Mouse (Mus musculus) lung, postnatal 25 days (tissue): ENCODE data around the gene Srrd.

Experiments used
- DNase-seq: peaks from one replicate; pipeline ENCODE4 v3.0.0; 2022; ENCODE audit warnings: low spot score

The Srrd gene

DNA sequence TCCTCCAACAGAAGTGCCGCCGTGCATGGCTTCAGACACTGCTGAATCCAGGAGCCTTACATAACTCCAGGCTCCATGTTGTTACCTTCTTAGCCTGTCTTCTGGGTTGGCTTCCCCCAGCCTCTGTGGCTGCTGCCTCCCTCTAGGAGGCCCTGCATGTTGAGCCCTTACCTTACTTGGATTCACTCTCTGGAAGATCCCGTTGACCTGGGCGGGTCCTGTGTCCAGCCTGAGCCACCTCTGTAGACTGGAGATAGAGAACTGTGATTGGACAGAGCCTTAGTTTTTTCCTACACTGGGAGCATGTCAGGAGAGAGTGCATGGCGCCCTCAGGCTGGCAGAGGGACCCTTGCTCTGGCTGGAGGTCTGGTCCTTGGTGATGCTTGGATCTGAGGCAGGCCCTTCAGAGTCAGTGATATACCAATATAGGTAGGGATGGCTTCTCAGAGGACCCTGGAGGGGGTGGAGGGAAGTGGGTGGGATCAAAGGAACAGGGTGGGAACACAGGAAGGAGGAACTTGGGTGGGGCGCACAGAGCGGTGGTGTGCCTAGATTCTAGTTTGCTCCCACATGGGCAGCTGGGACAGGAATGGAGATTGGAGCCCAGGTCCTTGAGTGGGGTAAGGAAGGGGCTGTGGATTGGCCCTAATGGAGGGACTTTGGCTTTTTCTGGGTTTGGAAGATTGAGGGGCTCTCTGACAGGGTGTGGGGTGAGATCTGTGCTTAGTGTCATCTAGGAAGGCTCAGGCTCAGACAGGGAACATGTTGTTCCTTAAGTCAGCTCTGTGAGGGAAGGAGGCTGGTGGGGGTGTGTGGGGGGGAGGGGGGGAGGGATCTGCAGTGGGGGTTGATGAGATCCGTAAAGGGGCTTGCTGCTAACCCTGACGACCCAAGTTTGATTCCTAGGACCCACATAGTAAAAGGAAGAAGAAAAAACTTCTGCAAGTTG lies 54.4 kb downstream of the Srrd start:
- DNase-seq: no peak

DNA sequence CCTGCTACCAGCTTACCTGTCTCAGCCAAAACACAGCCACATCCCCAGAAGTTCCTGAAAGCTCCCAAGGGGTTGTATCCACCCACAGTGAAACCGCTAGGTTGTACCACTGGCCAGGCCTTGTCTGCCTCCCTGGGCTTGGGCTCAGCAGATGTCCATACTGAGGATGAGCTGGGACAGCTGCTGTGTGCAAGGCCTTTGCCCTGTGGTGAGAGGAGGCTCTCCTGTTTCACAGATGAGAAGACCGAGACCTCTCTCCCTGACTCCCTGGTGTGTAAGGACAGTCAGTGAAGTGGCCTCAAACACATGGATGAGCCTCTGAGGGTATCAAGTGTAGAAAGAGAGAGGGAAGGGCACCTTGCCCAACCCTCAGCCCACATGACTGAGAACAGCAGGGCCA lies 55.2 kb downstream of the Srrd start:
- DNase-seq: no peak
